Comparison of ENCODE assay signal across 15 mouse cellular contexts in the genomic region with DNA sequence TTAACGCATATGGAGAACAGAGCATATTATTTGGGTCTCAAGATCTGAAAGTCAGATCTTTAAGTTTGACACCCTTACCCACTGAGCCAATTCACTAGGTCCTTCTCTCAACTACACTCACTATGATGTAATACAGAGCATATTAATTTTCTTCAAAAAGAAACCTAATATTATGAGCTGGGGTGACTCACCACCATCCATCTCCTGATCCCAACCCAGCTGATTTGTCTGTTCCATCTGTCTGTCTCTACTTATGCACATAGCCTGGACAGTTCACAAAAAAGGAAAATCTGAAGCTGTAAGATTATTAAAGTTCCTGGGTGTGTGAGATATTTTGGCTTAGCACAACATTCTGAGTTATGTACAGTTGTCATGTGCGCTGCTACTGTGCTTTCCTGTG.
"Had no signal": no experiment of that assay in that cellular context is flagged by ENCODE, and none has a peak within 500 bp of the region (broad histone marks: within the 10 kb centered on the region; RNA-seq: fewer than 3 reads in every experiment).

No protein-coding gene starts in this region.

- H3K9ac ChIP-seq: lung, embryonic 14.5 days; midbrain, embryonic 12.5 days; neural tube, embryonic 12.5 days; stomach, embryonic 15.5 days had no signal

- H3K36me3 ChIP-seq: midbrain, embryonic 10.5 days; midbrain, embryonic 12.5 days; neural tube, embryonic 12.5 days; stomach, embryonic 15.5 days had no signal

- DNase-seq: lung, adult 18-20 months; lung, embryonic 14.5 days; lung, postnatal 10 days; lung, postnatal 4 days; midbrain, embryonic 14.5 days; right cerebral cortex, postnatal 14 days; thymus, adult 2 months; thymus, postnatal 25 days; thymus, postnatal 4 days had no signal

- H3K27me3 ChIP-seq: midbrain, embryonic 12.5 days; neural tube, embryonic 12.5 days; stomach, embryonic 15.5 days had no signal

- H3K27ac ChIP-seq: midbrain, embryonic 10.5 days; midbrain, embryonic 12.5 days; neural tube, embryonic 12.5 days; stomach, embryonic 15.5 days; stomach, postnatal 0 days had no signal

- H3K4me1 ChIP-seq: midbrain, embryonic 10.5 days; midbrain, embryonic 12.5 days; neural tube, embryonic 12.5 days; stomach, embryonic 15.5 days had no signal

- H3K4me3 ChIP-seq: midbrain, embryonic 10.5 days; midbrain, embryonic 12.5 days; neural tube, embryonic 12.5 days; stomach, embryonic 15.5 days had no signal

- H3K9me3 ChIP-seq: midbrain, embryonic 10.5 days; midbrain, embryonic 12.5 days; neural tube, embryonic 12.5 days; stomach, embryonic 15.5 days had no signal

- H3K4me2 ChIP-seq: lung, embryonic 14.5 days; midbrain, embryonic 12.5 days; neural tube, embryonic 12.5 days; stomach, embryonic 15.5 days had no signal

- ATAC-seq: midbrain, embryonic 16.5 days had no signal
